Mouse (Mus musculus) embryo, embryonic 11 days (tissue): ENCODE data around the gene Bcl7a.
A peak's percentile ranks its signal among the peaks of the same experiment; 100 is the strongest.

Source experiments
- DNase-seq: peaks from one replicate; pipeline ENCODE4 v3.0.0-alpha.2; 2015

Gene Bcl7a

GRCm38 (mm10) chr5:123343707-123344627 is at the start of gene Bcl7a:
Gene Bcl7a, plus strand, starts transcription at chr5:123343834.
- DNase-seq: peak; percentile 95

DNA sequence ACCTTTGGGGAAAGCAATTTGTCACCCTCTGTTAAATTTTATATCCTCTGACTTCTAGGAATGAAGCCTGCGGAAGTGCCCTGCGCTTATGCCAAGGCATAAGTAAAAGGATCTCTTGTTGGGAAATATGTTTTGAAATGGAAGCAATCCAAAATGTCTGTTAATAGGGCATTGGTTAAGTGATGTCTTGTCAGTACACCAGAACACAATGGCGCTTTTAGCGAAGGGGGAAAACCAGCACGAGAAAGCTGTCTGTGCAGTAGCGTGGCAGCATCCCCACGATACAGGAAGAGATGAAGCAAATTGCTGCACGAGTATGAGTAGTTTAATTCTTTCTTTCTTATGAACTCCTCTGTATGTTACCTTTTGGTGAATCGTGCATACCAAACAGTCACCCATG is 49.0 kb upstream of the Bcl7a start:
- no peak for DNase-seq

DNA sequence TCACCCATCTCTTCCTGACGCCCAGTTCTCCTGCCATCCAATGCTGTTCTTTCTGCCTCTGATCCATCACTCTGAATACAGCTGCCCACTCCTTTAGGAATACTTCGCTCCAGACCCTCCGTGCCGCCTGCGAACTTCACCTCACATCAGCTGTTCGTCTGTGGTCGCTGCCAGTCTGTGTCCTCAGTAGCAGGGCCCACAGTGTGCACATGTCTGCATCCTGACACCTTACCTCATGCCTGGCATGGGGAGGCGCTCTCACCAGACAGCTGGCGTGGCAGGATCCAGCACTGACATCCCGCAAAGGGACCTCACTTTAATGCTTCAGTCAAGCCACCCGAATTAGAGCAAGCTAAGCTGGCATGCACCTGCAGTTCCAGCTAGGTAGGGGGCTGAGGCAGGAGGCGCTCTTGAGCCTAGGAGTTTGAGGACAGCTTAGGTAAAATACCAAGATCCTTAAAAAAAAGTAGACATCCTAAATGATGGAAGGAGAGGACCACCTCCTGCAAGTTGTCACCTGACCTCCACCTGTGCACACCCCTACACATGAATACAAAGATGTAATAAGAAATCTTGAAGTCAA is 47.3 kb upstream of the Bcl7a start:
- no peak for DNase-seq

GRCm38 (mm10) chr5:123296972-123297754 is 46.5 kb upstream of the Bcl7a start:
- DNase-seq: no peak

DNA sequence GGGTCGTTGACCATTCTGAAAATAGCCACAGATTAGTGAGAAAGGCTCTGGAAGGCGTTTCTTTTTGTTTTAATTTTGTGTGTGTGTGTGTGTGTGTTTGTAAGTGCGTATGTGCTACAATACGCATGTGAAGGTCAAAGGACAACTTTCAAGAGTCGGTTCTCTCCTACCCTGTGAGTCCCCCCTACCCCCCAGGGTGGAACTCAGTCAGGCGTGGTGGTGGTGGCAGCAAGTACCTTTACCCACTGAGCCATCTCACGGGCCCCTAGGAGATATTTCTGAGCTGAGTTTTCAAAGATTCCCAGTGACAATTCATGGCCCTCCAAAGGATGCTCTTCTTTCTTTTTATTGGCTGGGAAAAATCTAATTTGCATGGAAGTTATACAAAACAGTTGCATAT is 45.8 kb upstream of the Bcl7a start:
- no peak for DNase-seq

GRCm38 (mm10) chr5:123298526-123298925 is 45.1 kb upstream of the Bcl7a start:
- DNase-seq: no peak

DNA sequence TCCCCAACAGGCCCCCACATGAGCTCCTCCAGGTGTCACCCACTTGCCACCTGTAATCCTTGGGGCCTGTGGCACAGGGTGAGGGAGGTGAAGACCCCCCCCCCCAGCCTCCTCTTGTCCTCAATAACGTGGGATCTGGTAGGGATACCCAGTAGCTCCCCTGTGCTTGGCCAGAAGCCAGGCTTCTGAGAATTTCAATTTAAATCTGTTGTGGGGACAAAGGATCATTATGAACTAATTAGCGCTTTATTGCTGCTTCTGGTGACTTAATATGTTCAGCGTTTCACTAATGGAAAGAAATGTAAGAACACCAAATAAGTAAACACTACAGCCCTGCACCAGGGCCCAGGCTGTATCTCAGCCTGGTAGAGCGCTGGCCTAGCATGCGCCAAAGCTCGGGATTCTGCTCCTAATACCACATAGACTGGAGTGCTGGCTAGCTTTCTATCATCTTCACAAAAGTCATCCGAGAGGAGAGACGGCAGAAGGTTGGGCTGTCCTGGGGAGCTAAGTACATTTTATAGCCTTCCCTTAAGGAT is 43.1 kb upstream of the Bcl7a start:
- DNase-seq: no peak

DNA sequence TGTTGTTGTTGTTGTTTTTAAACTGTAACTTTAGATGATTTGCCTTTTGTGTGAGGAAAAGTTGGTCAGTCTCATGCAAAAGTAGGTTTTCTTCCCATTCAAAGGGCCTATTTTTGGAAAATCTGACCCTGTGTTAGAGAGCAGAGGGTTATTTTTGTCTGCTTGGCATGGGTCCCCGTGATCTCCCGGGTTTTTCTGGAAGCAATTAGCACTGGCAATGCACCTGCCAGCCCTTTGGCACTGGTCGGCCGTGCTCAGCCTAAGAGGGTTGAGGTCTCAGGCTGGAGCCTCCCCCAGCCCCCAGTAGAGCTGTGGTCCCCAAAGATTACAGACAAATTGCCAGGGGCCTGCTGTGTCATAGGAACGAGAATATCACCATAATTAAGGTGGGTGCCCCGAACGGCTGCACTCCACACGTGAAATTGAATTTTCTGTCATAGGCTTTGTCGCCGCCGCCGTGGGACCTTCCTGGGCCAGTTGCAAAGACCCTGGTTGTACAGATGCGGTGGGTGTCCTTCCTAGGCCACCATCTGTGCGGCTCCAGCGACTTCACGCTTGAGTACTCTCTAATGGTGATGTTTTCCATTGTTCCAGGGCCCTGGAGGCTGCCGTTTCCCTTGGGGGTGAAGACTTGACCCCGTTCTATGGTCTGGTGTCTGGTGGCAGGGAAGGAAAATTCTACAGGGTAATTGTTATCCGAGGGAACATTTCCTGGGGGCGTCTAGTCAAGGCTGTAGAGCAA is 41.7 kb upstream of the Bcl7a start:
- DNase-seq: peak; percentile 73

DNA sequence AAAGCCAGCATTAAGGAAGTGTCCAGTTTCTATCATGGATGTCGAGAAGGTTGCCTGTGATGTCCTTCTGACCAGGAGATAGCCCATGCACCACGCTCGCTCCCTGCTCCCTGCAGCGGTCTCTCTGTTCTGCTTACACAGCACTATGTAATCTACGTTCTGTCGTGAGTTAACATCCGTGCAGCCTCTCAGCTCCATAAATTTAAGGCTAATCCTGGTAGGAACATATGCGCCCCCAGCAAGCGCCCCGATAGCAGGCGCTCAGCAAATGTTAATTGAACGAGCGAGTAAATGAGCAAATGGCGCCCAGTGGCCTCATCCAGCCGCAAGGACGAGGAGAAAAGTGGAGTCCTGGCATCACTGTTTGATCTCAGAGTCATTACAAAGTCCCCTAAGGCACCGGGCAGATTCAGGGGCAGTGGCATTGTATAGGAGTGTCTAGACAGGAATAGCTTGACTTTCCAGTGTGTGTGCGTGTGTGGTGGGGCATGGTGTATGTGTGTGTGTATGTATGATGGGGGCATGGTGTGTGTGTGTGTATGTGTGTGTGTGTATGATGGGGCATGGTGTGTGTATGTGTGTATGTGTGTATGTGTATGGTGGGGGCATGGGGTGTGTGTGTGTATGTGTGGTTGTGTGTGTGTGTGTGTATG is 35.9 kb upstream of the Bcl7a start:
- no peak for DNase-seq

DNA sequence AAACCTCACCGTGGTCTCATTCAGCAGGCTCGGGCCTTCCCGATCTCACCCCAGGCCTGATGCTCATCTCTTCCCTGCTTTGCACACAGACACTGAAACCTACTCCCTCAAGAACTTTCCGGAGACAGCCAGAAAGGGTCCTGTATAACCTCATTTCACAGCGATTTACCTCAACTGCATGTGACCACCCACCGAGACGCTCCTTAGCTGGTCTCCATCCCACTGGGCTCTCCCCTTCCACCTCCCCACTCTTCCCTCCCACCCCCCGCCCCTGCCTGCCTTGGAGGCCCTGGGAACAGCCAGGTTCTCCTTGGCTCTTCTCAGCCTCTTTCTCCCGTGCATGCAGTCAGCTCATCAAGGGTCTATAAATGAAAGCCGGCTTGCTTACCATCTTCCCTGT is 33.8 kb upstream of the Bcl7a start:
- no peak for DNase-seq

GRCm38 (mm10) chr5:123310221-123310620 is 33.4 kb upstream of the Bcl7a start:
- DNase-seq: no peak

DNA sequence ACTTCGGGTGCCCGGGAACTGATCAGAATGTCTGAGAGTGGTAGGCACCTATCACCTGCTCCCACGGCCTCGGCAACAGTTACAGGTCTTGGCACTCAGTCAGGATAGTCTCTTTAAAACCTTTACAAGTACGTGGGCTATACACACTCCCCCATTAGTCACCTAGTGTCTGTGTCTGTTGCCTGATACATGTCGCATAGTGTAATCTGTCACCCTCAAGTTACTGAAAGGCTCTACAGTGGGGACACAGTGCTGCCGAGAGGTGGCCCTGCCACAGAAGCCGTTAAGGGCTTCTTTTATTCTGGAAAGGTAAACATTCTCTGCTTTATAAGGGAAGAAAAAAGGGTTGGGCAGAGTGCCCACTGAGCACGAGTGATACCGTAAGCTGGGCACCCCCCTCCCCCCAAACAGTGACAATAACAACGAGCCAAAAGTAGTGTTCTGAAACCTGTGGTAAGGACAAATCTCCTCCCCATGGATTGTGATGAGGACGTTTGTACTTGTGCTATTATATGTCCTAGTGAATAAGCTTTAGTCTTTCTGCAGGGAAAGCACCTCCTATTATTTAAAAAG is 30.5 kb upstream of the Bcl7a start:
- DNase-seq: no peak

DNA sequence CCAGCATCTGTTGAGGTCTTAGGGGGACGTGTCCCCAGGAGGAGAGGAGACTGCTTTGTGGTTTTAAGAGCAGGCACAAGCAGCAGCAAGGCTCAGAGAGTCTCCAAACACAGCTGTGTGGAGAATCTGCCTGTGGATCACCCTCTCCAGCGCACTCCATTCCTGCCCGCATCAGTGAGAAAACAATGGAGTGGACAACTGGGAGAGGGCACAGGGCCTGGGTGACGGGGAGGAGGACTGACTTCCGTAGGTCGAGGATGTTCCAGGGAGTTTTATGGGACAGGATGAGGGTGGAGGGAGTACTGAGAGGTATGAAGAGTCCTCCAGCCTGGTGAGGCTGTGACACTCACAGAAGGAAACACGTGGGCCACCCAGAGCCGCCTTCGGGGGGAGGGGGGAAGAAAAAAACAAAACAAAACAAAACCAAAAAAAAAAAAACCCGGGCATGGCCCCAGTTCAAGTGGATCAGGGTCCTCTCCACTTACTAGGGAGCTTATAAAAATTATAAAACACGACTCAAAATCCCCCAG is 29.7 kb upstream of the Bcl7a start:
- DNase-seq: no peak

- peak; percentile 61 for DNase-seq
These were observed 28.3 kb upstream of the Bcl7a start for GRCm38 (mm10) chr5:123315219-123315866.

DNA sequence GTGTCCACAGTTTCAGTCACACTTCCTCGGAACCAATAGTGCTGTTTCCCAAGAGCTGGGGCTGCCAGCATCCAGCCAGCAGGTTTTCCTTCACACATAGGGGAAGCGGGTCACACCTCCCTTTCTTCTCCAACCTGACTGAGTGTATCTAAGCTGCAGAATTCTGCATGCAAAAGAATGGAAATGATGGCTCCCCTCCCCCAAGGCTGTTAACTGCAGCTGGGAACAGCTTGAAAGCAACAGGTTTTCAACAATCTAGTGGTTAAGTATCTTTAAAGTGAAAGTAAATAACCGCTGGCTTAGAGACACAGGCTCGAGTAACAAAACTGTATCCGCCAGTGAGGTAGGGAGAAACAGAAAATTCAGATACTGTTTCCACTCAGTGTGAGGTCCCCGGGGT is 25.6 kb upstream of the Bcl7a start:
- peak; percentile 54 for DNase-seq

- DNase-seq: no peak
These were observed 23.5 kb upstream of the Bcl7a start for GRCm38 (mm10) chr5:123320136-123320535.

DNA sequence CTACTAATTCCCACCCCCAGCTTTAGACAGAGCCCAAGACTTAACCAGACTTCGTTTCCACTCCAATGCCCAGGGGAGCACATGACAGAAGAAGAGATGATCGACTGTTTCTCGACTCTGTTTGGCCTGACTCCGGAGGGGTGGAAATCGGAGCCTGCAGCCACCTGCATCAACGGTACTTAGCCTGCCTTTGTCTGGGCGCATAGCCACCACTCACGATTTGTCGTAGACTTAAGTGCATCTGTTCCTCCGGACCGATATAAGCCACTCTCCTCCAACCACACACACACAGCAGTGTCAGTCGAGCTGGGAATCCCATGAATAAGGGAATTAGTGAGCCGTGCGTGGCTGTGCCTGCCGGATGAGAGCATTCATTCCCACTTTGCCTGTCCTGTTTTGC is 19.4 kb upstream of the Bcl7a start:
- DNase-seq: peak; percentile 52

DNA sequence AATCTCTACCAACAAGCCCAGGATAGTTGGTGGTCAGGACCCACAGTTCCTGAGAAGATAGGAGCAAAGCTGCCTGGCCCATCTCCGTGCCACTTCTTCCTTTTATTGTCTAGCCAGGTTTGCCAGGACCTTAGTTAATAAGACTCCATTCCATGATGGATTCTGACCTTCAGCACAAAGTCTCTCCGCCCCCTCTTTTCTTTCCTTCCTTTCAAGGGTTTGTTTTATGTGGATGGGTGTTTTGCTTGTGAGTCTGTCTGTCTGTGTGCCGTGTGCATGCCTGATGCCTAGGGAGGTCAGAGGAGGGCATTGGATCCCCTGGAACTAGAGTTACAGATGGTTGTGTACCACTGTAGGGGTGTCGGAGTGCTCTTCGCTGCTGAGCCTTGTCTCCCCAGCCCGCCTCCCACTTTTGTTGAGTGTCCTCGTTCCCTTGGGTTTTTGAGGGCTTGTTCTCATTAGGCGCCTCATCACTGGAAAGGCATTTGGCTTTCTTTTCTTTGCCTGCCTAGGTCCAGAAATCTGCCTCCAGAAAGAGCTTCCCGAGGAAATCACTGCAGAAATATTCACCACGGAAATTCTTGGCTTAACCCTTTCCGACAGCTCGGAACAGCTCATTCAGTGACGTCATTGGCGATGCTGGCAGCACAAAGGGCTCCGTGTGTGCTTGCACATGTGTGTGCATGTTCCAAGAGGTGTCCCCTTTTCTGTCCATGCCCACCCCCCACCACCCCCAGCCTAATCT is 17.5 kb upstream of the Bcl7a start:
- DNase-seq: no peak

DNA sequence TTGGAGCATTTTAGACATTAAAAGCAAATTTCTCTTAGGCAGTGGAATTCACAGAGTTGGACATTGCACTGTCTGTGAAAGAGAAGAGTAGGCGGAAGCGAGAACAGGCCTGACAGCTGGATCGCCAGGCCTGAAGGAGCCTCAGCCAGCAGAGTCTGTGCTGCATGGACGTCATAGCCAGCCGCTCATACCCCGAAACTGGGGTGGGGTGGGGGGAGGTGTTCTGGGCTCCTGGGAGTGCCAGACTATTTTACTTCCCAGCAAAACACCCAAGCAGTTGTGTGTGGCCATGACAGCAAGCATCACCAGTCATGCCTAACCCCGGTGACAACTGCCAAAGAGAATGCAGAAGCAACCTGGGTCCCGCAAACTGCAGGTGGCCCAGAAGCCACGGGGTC is 16.9 kb upstream of the Bcl7a start:
- no peak for DNase-seq

DNA sequence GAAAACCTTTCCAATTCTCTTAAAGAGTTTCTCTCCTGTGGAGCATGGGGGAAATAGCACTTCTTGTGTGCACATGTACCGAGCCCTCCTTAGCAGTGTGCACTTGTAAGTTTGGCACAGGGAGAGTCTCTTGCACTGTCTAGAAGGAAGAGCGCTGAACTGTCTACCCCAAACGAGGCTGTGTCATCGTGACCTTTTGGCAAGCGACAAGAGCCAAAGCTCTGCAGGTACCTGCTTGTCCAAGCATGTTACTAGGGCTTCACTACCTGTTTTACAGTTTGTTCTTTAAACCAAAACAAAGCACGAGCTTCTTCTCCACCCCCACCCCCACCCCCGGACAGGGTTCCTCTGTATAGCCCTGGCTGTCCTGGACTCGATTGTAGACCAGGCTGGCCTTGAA is 15.9 kb upstream of the Bcl7a start:
- DNase-seq: no peak
